Mouse (Mus musculus): Measurements from ENCODE around the gene Snap91. TPM values are rescaled to one million over a fixed set of nuclear protein-coding genes. Genes with fewer than 3 reads are reported as not detected.

Gene Snap91
- 0.45 and 0.75 TPM in 2 replicates for polyA plus RNA-seq (2015; fragmentation: Nextera tagmentation; extraction: Ambion mirVana)

GRCm38 (mm10) chr9:86880113-86880972, at the start of gene Snap91:
TSS of gene Snap91 (minus strand) at chr9:86880654.
- H3K27me3 ChIP-seq (replicated peaks; ENCODE audit: insufficient read depth, low read length) = peaks cover 40% of the 10 kb centered on the region
- H3K4me1 ChIP-seq (ENCODE audit: insufficient read depth, low read depth, low read length) = no peaks in the 10 kb centered on the region; the same call in 1 of the 2 replicates
- H3K9me3 ChIP-seq (ENCODE audit: low read length) = peaks cover 2% of the 10 kb centered on the region; the same call in 1 of the 2 replicates
- no peak within 1 kb of the TSS for H3K27ac ChIP-seq (ENCODE audit: low read length)
- H3K36me3 ChIP-seq (ENCODE audit: insufficient read depth, low read length) = no peaks in the 10 kb centered on the region
- H3K4me2 ChIP-seq (replicated peaks; ENCODE audit: low read depth, low read length) = peak within 1 kb of the TSS; percentile 93
- TF ChIP-seq EP300 (IDR thresholded peaks at IDR 0.05) (no peak), CTCF (IDR thresholded peaks at IDR 0.05) (no peak)
- no peak for DNase-seq (ENCODE audit: low spot score)
- peak within 1 kb of the TSS; percentile 50 for H3K4me3 ChIP-seq (ENCODE audit: low read depth, low read length)
- H3K9ac ChIP-seq (replicated peaks; ENCODE audit: low read depth) = no peak within 1 kb of the TSS
- peak; percentile 61 for ATAC-seq
- under 1% methylated on average over 53 of the region's 104 CpGs for WGBS

- H3K4me1 ChIP-seq (ENCODE audit: insufficient read depth, low read depth, low read length) = no peaks in the 10 kb centered on the region
- no peak overlapping the region for H3K9ac ChIP-seq (replicated peaks; ENCODE audit: low read depth)
- H3K4me2 ChIP-seq (replicated peaks; ENCODE audit: low read depth, low read length) = no peak overlapping the region
- H3K27ac ChIP-seq (ENCODE audit: low read length) = no peak overlapping the region
- no peaks in the 10 kb centered on the region for H3K27me3 ChIP-seq (replicated peaks; ENCODE audit: insufficient read depth, low read length)
- no peaks in the 10 kb centered on the region for H3K36me3 ChIP-seq (ENCODE audit: insufficient read depth, low read length)
- TF ChIP-seq EP300 (IDR thresholded peaks at IDR 0.05) = no peak
- no peak for TF ChIP-seq CTCF (IDR thresholded peaks at IDR 0.05)
- no peak for ATAC-seq
- no peaks in the 10 kb centered on the region for H3K9me3 ChIP-seq (ENCODE audit: low read length)
- WGBS = 71% methylated on average over 5 of the region's 5 CpGs
- H3K4me3 ChIP-seq (ENCODE audit: low read depth, low read length) = no peak overlapping the region
- DNase-seq (ENCODE audit: low spot score) = no peak
Observed at GRCm38 (mm10) chr9:86926519-86926918, 46.1 kb upstream of the Snap91 start.

GRCm38 (mm10) chr9:86925688-86926087, 45.2 kb upstream of the Snap91 start:
- Histone ChIP-seq H3K4me1 (ENCODE audit: insufficient read depth, low read depth, low read length) (no peaks in the 10 kb centered on the region), H3K27ac (ENCODE audit: low read length) (no peak overlapping the region), H3K27me3 (replicated peaks; ENCODE audit: insufficient read depth, low read length) (no peaks in the 10 kb centered on the region), H3K36me3 (ENCODE audit: insufficient read depth, low read length) (no peaks in the 10 kb centered on the region), H3K9me3 (ENCODE audit: low read length) (no peaks in the 10 kb centered on the region), H3K9ac (replicated peaks; ENCODE audit: low read depth) (no peak overlapping the region), H3K4me3 (ENCODE audit: low read depth, low read length) (no peak overlapping the region), H3K4me2 (replicated peaks; ENCODE audit: low read depth, low read length) (no peak overlapping the region)
- WGBS = 65% methylated on average over 6 of the region's 6 CpGs
- TF ChIP-seq EP300 (IDR thresholded peaks at IDR 0.05) = no peak
- no peak for TF ChIP-seq CTCF (IDR thresholded peaks at IDR 0.05)
- no peak for ATAC-seq
- no peak for DNase-seq (ENCODE audit: low spot score)

GRCm38 (mm10) chr9:86922430-86922829, 42.0 kb upstream of the Snap91 start:
- H3K9me3 ChIP-seq (ENCODE audit: low read length) = no peaks in the 10 kb centered on the region
- H3K4me3 ChIP-seq (ENCODE audit: low read depth, low read length) = no peak overlapping the region
- WGBS = 89% methylated on average over 3 of the region's 3 CpGs
- no peak overlapping the region for H3K4me2 ChIP-seq (replicated peaks; ENCODE audit: low read depth, low read length)
- no peaks in the 10 kb centered on the region for H3K4me1 ChIP-seq (ENCODE audit: insufficient read depth, low read depth, low read length)
- no peak overlapping the region for H3K9ac ChIP-seq (replicated peaks; ENCODE audit: low read depth)
- no peak overlapping the region for H3K27ac ChIP-seq (ENCODE audit: low read length)
- ATAC-seq (no peak), DNase-seq (ENCODE audit: low spot score) (no peak)
- TF ChIP-seq CTCF (IDR thresholded peaks at IDR 0.05) (no peak), EP300 (IDR thresholded peaks at IDR 0.05) (no peak)
- no peaks in the 10 kb centered on the region for H3K36me3 ChIP-seq (ENCODE audit: insufficient read depth, low read length)
- no peaks in the 10 kb centered on the region for H3K27me3 ChIP-seq (replicated peaks; ENCODE audit: insufficient read depth, low read length)

GRCm38 (mm10) chr9:86916543-86916942, 36.1 kb upstream of the Snap91 start:
- no peak overlapping the region for H3K27ac ChIP-seq (ENCODE audit: low read length)
- DNase-seq (ENCODE audit: low spot score) = no peak

GRCm38 (mm10) chr9:86899502-86900199, 19.2 kb upstream of the Snap91 start:
- H3K4me3 ChIP-seq (ENCODE audit: low read depth, low read length) = no peak overlapping the region
- no peak overlapping the region for H3K9ac ChIP-seq (replicated peaks; ENCODE audit: low read depth)
- H3K4me2 ChIP-seq (replicated peaks; ENCODE audit: low read depth, low read length) = no peak overlapping the region
- H3K27me3 ChIP-seq (replicated peaks; ENCODE audit: insufficient read depth, low read length) = no peaks in the 10 kb centered on the region
- WGBS = 53% methylated on average over 4 of the region's 4 CpGs
- no peaks in the 10 kb centered on the region for H3K36me3 ChIP-seq (ENCODE audit: insufficient read depth, low read length)
- no peaks in the 10 kb centered on the region for H3K9me3 ChIP-seq (ENCODE audit: low read length)
- DNase-seq (ENCODE audit: low spot score) (no peak), ATAC-seq (no peak)
- TF ChIP-seq CTCF (IDR thresholded peaks at IDR 0.05) (no peak), EP300 (IDR thresholded peaks at IDR 0.05) (no peak)
- H3K27ac ChIP-seq (ENCODE audit: low read length) = no peak overlapping the region
- H3K4me1 ChIP-seq (ENCODE audit: insufficient read depth, low read depth, low read length) = no peaks in the 10 kb centered on the region

More at GRCm38 (mm10) chr9:86916543-86916942, 36.1 kb upstream of the Snap91 start:
- no peak overlapping the region for H3K4me3 ChIP-seq (ENCODE audit: low read depth, low read length)
- no peak overlapping the region for H3K9ac ChIP-seq (replicated peaks; ENCODE audit: low read depth)
- H3K36me3 ChIP-seq (ENCODE audit: insufficient read depth, low read length) = no peaks in the 10 kb centered on the region
- TF ChIP-seq CTCF (IDR thresholded peaks at IDR 0.05) (no peak), EP300 (IDR thresholded peaks at IDR 0.05) (no peak)
- H3K4me1 ChIP-seq (ENCODE audit: insufficient read depth, low read depth, low read length) = no peaks in the 10 kb centered on the region
- WGBS = 74% methylated on average over 3 of the region's 3 CpGs
- no peaks in the 10 kb centered on the region for H3K9me3 ChIP-seq (ENCODE audit: low read length)
- H3K4me2 ChIP-seq (replicated peaks; ENCODE audit: low read depth, low read length) = no peak overlapping the region
- H3K27me3 ChIP-seq (replicated peaks; ENCODE audit: insufficient read depth, low read length) = no peaks in the 10 kb centered on the region
- no peak for ATAC-seq

Measured in lung, postnatal 0 days (tissue).